Mouse (Mus musculus): ENCODE measurements around the gene Myo5c. TPM values are rescaled to one million over a fixed set of nuclear protein-coding genes. Genes with fewer than 3 reads are reported as not detected.

The Myo5c gene
- total RNA-seq, 2 experiments from 2014 or later, result 3.0 to 4.2 TPM

Other genes with a start within 250 kb of the Myo5c start
- gene Arpp19, start 194.4 kb upstream of the Myo5c start, total RNA-seq (2021), result 100 to 1,000 TPM; 471 to 494 TPM
- gene Myo5a, start 161.0 kb upstream of the Myo5c start, total RNA-seq (2021), result 100 to 1,000 TPM; 289 to 293 TPM
- 100 to 1,000 TPM; 151 to 154 TPM for gene Gnb5, start 74.3 kb downstream of the Myo5c start, total RNA-seq (2021)
- gene Bcl2l10, start 115.7 kb downstream of the Myo5c start, total RNA-seq (2021), result not detected
- 10 to 100 TPM; 73.1 to 74.8 TPM for gene Mapk6, start 178.0 kb downstream of the Myo5c start, total RNA-seq (2021)
- 10 to 100 TPM; 25.5 to 29.1 TPM for gene Leo1, start 209.5 kb downstream of the Myo5c start, total RNA-seq (2021)